Mouse (Mus musculus) bone marrow, adult 2 months (tissue): ENCODE measurements around the gene Slc4a11.

Experiments used
- CTCF ChIP-seq: fragments of 200-500 bp; IDR thresholded peaks from 2 replicates; pipeline ENCODE4 v1.5.1; 2011; ENCODE audit warnings: low read length, control low read depth; ENCODE audit not compliant: control insufficient read depth, insufficient read depth
- POLR2A ChIP-seq: fragments of 200-500 bp; IDR thresholded peaks from 2 replicates; pipeline ENCODE4 v1.6.1; 2011; ENCODE audit warnings: low read depth, mild to moderate bottlenecking, control low read depth, low read length, borderline replicate concordance; ENCODE audit not compliant: control insufficient read depth

DNA sequence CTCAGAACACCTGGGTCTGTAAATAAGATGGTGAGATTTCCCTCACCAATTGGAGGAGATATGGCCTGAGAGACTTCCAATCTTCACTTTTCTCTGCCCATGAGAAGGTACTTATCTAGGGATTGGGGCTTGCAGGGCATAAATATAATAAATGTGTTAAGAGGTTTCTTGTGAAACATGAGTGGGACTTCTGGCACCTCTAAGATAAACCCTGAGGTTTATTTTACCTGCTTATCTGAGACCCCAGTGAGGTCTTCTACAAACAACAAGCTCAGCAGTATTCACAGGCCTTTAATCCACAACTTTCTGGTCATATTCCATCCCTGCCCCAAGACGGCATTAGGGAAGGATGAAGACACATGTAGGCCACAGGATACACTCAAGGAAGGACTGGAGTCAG lies 43.6 kb downstream of the Slc4a11 start:
- TF ChIP-seq CTCF = no peak
- no peak for TF ChIP-seq POLR2A
